Mouse (Mus musculus) bone marrow macrophage, adult 2 months (primary cell): ENCODE results near the gene Igfbp5.

Experiments
- CTCF ChIP-seq: IDR thresholded peaks from 2 replicates; pipeline ENCODE4 v1.5.1; 2012; ENCODE audit warnings: low read depth, mild to moderate bottlenecking, low read length, moderate library complexity
- POLR2A ChIP-seq: IDR thresholded peaks from 2 replicates; pipeline ENCODE4 v1.6.1; 2012; ENCODE audit warnings: mild to moderate bottlenecking, low read depth, low read length, borderline replicate concordance

GRCm38 (mm10) chr1:72874287-72875211 is at the start of gene Igfbp5:
- TF ChIP-seq POLR2A (no peak), CTCF (peak; percentile 22; the same call in 1 of the 2 replicates)
